Mouse (Mus musculus): Measurements from ENCODE around the gene Fkbp4.

Gene Fkbp4

DNA sequence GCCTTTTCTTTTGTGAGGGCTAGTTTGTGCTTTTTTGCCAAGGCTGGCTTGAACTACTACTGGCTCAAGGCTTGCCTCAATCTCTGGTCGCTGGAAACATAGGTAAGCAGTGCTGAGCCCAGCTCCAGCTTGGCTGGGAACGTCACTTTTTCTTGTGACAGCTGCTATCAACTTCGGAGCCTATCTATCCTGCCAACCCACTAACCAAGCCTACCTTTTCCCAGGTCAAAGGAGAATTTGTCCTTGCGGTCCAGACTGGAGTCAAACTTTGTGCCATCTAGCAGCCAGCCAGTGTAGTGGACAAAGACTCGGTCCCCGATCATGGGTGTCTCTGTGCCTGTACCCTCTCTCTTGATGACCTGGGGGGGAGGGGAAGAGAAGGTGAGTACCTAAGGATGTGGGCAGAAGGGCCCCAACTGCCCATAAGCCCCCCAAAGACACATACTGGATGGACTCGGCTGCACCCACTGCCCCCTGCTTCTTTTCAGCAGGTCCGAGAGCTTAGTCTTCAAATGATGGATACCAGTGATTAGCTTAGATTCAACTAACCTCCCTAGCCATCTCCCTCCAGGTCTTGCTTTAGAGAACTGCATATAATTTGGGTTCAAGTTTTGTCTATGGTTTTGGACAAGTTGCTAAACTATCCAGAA is 2.0 kb downstream of the Fkbp4 start:
- DNase-seq: no peak

DNA sequence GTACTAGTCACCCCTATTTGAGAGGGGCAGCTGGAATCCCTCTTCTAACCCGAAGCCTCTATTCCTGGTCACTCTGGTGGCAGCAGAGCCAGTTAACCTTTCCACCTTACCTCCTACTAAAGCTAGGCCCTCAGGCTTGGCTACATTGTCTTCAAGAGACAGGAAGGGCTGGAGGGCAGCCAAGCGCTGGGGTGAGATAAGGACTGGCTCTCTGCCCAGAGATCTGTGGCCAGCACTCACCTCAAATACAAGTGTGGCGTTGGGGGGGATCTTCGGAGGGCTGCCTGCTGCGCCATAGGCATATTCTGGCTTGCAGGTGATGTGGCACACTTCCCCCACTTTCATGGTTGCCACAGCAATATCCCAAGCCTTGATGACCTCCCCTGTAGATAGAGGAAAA is 3.0 kb downstream of the Fkbp4 start:
- DNase-seq: no peak

DNA sequence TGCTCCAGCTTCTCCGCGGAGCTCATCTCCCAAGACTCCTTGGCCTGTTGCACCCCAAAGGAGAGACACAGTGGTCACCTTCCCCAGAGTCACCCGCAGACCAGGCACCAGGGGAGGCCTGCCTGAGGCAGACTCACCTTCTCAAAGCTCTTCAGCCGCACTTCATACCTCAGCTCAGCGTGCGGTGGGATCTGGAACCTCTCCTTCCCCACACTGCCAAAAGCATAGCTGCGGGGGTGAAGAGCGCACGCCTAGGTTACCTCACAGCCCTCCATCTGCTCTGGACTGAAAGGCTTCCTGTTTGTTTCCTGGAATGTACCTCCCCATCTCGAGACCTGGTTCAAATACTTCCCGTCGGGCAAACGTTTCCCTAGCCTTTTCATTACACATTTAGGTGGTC is 4.9 kb downstream of the Fkbp4 start:
- no peak for DNase-seq

DNA sequence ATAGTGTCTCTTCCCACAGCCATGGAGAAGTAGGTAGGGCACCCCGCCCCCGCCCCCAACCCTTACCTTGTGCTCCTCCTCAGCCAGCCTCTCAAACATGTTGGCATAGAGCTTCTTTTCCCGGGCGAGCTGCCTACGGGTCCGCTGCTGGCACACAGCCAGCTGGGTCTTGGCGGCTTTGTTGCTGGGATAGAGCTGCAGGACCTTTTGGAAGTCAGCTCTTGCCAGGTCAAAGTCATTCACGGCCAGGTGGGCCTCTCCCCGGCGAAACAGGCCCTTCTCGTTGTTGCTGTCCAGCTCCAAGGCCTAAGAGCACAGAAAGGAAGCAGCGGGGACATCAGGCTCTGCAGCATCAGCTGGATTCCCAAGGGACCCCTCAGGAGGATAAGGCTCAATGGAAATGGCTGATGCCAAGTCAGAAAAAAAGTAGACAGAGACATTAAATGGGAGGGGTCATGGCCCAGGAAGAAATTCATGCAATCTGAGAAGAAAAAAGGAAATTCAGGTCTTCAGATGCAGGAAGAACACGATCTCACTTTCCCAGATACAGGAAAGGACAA is 6.0 kb downstream of the Fkbp4 start:
- no peak for DNase-seq

DNA sequence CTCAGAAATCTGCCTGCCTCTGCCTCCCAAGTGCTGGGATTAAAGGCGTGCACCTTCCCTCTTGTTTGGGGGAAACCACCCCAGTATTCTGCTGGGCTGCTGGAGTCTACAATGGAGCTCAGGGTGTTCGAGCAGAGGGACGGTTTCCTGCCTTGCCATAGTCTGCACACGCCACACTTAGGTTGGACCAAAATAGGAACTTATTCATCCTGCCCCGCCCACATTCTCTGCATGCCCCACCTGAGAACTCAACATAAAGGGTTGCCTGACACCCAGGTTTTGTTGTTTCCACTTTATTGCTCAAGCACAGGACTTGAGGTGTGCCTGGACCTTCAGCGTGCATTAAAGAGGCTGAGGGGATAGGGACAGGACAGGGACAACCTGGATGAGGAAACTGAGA is 8.7 kb downstream of the Fkbp4 start:
- no peak for DNase-seq

DNA sequence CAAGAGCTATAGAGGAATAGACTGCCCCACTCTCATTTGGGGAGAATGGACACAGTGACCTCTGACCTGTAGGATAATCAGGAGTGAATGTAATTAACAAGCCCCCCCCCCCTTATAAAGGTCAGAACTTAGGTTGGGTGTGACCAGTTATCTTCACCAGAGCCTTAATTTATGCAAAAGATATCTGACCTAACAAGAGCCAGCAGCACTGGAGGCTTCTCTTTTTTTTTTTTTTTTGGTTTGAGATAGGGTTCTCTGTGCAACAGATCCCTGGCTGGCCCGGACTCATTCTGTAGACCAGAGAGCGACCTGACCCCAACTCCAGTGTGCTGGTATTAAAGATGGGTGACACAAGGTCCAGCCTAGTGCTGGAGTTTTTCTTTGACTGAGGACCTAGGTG is 9.2 kb downstream of the Fkbp4 start:
- DNase-seq: no peak

DNA sequence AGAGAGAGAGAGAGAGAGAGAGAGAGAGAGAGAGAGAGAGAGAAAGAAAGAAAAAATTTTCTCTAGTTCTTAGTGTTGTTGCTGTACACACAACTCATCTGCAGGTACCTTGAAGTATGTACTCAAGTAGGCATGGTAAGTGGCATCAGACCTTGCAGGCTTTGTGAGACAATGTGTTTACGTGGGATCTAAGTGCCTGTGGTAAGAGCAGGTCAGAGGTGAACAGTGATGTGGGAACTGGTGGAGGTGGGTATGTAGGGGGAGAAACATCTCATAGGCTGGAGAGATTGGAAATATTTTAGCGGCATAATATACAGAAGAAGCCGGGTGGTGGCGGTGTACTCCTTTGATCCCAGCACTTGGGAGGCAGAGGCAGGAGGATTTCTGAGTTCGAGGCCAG is 10.9 kb downstream of the Fkbp4 start:
- DNase-seq: no peak

DNA sequence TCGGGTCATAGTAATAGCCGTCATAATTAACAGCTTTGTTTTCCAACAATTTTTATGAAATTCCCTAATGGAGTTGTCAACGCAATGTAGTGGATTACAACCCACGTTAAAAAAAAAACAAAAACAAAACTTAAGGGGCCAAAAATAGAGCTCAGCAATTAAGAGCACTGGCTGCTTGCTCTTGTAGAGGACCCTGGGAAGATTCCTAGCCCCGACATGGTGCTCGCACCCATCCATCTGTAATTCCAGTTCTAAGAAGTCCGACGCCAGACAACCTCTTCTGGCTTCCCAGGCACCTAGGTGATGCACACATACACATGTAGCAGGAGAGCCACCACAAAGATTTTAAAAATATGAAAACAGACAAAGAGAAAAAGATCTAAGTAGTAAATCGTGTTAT is 13.4 kb downstream of the Fkbp4 start:
- no peak for DNase-seq

DNA sequence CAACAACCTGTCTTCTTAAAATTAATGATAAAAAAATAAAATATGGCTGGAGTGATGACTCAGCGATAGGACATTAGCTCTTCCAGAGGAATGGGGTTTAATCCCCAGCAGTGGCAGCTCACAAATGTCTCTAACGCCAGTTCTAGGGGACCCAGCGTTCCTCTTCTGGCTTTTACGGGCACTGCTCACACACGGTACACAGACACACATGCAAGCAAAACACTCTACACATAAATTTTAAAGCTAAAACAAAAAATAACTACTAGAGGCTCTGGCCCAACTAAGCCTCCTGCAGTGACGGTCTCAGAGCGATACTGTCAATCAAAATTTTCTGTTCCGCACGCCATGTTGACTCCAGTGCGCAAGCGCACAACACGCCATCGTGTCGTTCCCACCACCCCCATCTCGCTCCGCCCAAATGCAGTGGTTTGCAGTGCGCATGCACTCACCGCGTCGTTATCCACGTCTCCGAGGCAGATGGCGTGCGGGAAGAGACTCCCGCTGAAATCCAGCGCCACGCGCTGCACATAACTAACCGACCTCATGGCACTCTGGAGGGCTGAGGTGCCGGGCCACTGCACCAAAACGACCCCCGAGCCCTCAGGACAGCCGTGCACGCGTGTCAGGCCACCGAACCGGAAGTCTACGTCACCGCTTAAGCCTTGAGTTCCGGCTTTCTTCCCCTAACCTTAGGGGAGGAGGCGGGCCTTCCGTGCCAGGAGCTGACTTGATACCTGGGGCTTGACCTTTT is 14.0 kb downstream of the Fkbp4 start, which contains the start of gene Itfg2:
Itfg2 (minus strand) TSS at position 663 of the 751 bp plus-strand sequence.
- peak; percentile 96 for DNase-seq

DNA sequence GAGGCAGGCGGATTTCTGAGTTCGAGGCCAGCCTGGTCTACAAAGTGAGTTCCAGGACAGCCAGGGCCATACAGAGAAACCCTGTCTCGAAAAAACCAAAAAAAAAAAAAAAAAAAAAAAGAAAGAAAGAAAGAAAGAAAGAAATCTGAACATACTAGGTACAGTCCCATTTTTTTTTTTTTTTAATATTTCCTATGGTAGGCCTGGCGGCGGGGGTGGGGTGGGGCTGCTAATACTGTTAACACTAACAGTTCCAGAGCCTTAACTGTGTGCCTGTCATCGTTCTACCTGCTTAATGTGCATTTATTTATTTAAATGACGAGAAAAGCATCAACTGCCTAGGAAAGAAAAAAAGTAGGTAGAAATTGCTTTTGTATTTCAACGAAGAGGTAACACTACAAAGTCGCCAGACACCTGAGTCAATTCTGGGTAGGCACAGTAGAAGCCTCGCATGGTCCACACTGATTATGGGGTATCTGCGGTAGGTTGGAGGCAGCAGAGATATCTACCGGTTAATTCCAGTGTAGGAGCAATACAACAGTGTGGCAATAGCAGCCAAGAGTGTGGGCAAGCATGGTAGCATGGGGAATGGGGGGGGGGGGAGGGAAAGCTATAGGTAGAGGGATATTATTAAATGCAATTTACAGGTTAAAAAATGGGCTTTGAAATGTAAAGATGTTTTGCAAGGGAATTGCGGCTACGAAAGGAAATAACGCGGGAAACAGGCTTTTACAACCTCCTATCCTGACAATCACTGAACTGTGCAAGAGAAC is 14.8 kb downstream of the Fkbp4 start:
- no peak for DNase-seq

DNA sequence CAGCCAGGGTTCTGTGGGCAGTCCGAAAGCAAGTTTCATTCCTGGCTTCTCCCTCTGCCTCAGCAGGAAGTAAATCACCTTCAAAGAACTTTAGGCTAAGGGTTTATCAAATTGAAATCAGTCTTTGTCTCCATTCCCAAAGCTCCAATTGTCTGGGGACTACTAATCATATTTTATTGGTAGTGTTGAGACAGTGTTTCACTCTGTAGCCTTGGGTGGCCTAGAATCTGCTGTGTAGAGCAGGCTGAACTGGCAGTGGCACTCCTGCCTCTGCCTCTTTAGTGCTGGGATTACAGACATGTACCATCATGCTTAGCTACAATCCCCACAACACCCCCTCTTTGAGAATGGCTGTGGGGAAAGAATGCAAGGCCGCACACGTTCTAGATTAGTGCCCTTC is 17.0 kb downstream of the Fkbp4 start:
- DNase-seq: no peak

DNA sequence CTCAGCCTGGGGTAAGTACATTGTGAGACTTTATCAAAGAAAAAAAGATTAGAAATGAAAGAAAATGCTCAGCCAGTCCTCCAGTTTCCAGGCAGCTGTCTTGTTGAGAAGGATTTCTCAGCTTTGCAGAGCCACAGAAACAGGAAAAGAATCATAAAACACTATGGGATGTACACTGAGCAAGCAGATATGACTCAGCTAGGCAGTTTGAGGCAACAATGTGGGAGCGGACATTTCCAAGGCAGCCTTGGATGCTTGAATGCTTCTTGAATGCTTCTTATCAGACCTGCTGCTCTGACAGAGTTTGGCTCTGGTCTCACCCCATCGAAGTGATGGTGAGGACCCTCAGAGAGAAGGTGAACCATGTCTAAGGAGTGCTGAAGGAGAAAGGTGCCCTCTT is 17.4 kb downstream of the Fkbp4 start:
- no peak for DNase-seq

DNA sequence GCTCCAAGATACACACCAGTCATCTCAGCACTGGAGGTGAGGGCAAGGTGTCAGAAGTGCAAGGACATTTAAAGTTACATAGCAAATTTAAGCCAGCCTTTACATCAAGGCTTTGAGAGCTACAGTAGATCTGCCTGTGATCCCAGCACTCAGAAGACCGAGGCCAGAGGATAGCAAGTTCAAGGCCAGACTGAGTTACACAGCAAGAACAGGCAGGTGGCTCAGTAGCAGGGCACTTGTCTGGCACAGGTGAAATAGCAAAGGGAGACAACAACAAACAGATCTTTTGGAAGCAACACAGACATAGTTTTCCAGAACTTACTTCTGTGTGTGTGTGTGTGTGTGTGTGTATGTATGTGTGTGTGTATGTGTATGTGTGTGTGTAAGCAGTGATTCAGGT is 20.4 kb downstream of the Fkbp4 start:
- DNase-seq: no peak

DNA sequence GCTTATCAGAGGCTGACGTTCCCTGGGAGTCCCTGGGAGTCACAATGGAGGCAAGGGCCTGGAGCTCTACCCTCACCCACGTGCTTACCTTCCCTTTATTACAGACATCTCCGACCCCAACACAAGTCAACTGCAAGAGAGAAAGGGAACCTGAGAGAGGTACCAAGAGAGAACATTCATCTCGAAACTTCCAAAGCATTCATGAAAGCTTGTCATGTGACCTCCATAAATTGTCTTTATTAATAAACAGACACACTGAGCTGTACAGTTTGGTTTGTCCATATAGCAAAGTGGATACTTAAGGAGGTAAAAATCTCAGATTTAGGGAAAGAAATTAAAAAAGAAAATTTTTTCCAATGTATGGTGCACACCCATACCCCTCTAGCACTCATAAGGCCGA is 22.3 kb downstream of the Fkbp4 start:
- DNase-seq: no peak

DNA sequence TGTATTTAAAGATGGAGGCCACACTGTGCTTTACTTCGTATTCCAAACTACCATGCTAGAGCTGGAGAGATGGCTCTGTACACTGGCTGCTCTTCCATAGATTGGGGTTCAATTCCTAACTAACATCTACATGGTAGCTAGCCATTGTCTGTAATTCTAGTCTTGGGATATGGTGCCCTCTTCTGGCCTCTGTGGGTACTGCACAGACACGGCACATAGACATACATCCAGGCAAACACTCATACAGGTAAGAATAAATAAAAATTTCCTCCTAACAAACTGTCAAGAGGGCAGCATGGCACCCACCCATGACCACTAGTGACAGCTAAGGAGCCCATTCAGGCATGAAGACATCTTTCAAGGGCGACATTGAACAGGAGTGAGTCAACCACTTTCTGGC is 27.4 kb downstream of the Fkbp4 start:
- peak; percentile 64 for DNase-seq

DNA sequence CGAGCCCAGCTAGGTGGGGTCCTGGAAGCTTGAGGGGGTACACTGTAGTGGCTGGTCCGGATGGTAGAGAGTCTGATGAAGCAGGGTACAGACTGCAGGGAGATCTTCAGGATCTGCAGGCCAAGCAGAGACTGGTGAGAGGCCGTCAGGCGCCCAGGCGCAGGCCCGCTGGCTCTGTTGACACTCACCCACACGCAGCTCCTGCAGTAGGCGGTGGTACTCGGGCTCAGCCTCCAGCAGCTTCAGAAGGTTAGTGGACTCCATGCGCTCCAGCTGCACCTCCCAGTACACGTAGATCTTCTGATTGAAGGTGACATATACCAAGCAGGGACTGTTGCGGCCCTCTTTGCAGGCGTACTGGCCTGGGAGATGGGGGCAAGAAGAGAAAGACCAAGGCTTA is 28.2 kb downstream of the Fkbp4 start:
- DNase-seq: no peak

DNA sequence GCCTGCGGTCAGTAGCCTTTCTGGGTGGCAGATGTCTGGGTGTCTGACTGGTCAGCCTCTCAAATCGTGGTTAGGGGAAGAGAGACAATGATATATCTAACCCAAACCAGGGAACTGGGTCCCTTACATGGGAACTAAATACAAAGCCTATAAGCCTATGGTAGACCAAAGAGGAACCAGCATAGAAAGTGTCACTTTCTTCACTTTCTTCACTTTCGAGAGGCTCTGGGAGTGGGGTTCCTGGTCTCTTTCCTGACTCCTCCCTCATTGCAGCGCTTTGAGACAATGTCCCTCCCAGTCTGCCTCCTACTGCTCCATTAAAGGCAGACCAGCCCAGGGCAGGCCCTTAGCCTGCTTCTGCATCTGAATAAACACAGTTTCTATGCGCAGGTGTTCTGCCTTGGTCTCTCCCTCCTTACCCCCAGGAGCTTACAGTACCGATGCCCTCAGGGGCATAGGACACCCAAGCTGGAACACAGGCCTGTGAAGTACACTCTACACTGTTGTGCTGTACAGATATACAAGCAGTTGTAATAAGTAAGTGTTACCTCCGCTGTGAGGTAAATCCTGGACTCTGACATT is 29.8 kb downstream of the Fkbp4 start:
- DNase-seq: no peak

DNA sequence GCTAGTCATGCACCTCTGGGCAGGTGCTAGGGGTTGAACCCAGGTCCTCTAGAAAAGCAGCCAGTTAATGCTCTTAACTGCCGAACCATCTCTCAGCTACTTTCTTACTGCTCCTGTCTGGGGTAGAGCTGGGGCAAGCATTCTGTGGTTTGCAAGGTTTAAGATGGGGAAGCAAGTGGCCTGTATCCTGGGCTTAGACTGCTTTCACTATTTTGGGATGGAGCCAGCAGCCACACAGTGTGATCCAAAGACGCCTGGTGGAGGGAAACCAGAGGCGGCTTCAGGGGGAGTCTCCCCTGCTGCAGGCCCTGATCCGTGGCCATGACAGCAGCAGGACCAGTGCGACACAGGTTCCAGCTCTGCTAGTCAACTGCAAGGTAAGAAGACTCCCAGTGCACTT is 33.8 kb downstream of the Fkbp4 start:
- no peak for DNase-seq

DNA sequence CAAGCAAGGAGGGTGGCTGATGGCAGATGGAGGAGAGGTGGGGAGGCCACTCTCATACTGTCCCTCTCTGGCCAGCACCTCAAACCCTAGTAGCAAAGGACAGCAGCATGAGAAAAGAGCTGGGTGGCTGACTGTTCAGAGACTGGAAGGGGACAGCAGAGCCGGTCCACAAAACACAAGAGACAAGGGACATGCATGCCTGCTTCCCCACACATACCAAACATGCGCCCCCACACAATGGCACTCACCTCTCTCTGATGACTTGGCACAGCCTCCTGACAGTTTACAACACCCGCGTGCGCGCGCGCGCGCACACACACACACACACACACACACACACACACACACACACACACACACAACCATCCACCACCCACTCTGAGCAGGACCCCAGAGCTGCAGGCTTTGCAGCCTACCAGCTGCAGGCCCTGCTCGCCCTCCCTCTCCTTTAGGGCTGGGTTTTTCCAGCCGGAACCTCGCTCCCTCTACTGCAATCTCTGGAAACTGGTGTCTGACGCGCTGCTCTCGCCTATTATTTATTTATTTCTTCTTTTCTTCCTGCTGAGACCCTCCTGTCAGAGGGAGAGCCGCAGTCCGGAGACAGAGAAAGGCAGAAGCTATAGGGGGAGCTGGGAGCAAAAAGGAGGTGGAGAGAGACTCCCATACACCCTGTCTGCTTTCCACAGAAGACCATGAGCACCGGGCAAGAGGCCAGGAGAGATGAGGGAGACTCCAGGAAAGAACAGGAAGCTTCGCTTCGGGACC is 38.9 kb downstream of the Fkbp4 start:
- peak; percentile 40 for DNase-seq

DNA sequence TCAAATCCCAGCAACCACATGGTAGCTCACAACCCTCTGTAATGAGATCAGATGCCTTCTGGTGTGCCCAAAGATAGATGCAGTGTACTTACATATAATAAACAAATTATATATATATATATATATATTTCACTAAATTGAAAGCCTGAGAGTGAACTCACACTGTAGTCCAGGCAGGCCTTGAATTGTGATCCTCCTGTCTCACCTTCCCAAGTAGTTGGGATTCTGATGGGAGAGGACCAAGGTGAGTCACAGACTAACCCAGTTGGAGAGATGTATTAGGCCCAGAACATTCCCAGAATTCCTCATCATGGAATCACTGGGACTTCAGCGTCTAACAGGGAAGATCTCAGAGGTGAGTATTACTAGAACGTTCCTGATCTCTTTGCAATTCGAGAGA is 39.5 kb downstream of the Fkbp4 start, which contains the start of gene Nrip2:
Nrip2 (plus strand) TSS at position 301 of the 400 bp plus-strand sequence.
- DNase-seq: no peak

DNA sequence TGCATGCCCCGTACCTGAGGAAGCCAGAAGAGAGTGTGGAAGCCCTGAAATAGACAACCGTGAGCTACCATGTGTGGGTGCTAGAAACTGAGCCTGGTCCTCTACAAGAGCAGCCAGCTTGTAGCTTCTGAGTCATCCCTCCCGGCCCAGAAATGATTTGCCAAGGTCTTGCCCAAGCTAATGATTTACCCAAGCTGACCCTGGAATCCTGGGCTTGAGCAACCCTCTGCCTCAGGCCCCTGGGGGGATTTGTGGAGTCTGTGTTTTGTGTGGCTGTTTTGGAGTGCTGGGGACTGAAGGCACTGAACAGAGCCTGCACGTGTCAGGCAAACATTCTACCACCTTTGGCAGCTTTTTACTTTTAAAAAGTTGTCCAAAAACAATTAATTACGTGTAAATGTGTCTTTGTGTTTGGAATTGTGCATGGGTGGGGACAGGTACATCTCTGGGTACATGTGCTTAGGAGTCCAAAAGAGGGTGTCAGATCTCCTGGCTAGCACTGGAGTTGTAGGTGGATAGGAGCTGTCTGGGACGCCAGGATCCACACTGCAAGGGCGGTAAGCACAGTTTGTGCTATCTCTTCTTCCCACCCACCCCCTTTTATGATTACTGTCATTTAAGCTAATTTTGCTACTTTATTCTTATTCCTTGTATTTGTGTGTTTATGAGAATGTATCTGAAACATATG is 40.8 kb downstream of the Fkbp4 start:
- peak; percentile 42 for DNase-seq

DNA sequence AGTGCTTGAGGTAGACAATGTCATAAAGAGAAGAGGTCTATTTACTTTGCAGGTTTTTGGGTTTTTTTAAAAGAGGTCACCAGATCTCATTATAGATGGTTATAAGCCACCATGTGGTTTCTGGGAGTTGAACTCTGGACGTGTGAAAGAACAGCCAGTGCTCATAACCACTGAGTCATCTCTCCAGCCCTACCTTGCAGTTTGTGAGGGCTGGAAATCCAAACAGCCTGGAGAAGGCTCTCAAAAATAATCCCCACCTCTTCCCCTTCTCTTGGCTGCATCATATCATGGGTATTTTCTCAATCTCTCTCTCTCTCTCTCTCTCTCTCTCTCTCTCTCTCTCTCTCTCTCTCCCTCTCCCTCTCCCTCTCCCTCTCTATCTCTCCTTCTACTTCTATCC is 47.8 kb downstream of the Fkbp4 start:
- DNase-seq: no peak
